Comparison of ENCODE assay signal across 20 mouse cellular contexts in genomic region chr12:86685275-86685674, GRCm38 (mm10). TPM values are rescaled to one million over a fixed set of nuclear protein-coding genes. Genes with fewer than 3 reads are reported as not detected.
DNase-seq lines count a peak whose midpoint lies in the region; ATAC-seq lines count a peak whose summit lies in the region.
"Had no signal": no experiment of that assay in that cellular context is flagged by ENCODE, and none has a peak within 500 bp of the region (broad histone marks: within the 10 kb centered on the region; RNA-seq: fewer than 3 reads in every experiment).

No protein-coding gene starts in this region.

- peaks cover 31% of the 10 kb centered on the region for H3K4me1 ChIP-seq in heart, embryonic 16.5 days (ENCODE audit: control insufficient read depth, insufficient read depth, low read length)

- 43% methylated on average over 9 of the region's 9 CpGs for WGBS in heart, embryonic 16.5 days

- H3K27ac ChIP-seq in heart, embryonic 16.5 days (ENCODE audit: low read length) = no peak overlapping the region
- H3K27ac ChIP-seq: gastrocnemius, adult 2 months; heart, embryonic 10.5 days; limb, embryonic 15.5 days; neural tube, embryonic 12.5 days had no signal

- no peak for ATAC-seq in heart, embryonic 16.5 days (replicated peaks; ENCODE audit: extremely low read depth, insufficient read depth, low FRiP score)

- intact Hi-C loops in left cerebral cortex, postnatal 25 days (cut with DNase I) = no loop called here
- intact Hi-C loops in left cerebral cortex, postnatal 4 days (cut with DNase I) = no loop called here

- H3K4me3 ChIP-seq in heart, embryonic 16.5 days (ENCODE audit: low read length) = no peak overlapping the region
- H3K4me3 ChIP-seq: erythroblast, embryonic 14.5 days; gastrocnemius, adult 2 months; heart, embryonic 10.5 days; limb, embryonic 15.5 days; neural tube, embryonic 12.5 days had no signal

- peak; percentile 54 for DNase-seq in cerebellum, adult 9-10 months
- no peak for DNase-seq in cerebellum, adult 11 months
- DNase-seq in heart, postnatal 4 days = no peak
- peak; percentile 49 to 83 for DNase-seq in left cerebral cortex, postnatal 25 days (ENCODE audit: low spot score in 2 of 2)
- no peak for DNase-seq in left cerebral cortex, postnatal 4 days
- peak; percentile 54 to 58 for DNase-seq in cerebellum, postnatal 25 days
- no peak for DNase-seq in embryo, embryonic 10.5 days (ENCODE audit: low spot score)
- DNase-seq: adrenal gland, adult 2 months; embryo, embryonic 11 days; gastrocnemius, adult 2 months; kidney, adult 9 months; lung, adult 2 months had no signal

- no peaks in the 10 kb centered on the region for H3K9me3 ChIP-seq in heart, embryonic 16.5 days (replicated peaks; ENCODE audit: control insufficient read depth, low read length)
- H3K9me3 ChIP-seq: heart, embryonic 10.5 days; limb, embryonic 15.5 days; neural tube, embryonic 12.5 days had no signal

- H3K27me3 ChIP-seq in heart, embryonic 16.5 days (ENCODE audit: control insufficient read depth, insufficient read depth, low read length) = no peaks in the 10 kb centered on the region
- H3K27me3 ChIP-seq: limb, embryonic 15.5 days; neural tube, embryonic 12.5 days had no signal

- H3K9ac ChIP-seq in heart, embryonic 16.5 days (ENCODE audit: low read length) = 0 out of 2 replicates have a peak overlapping the region, but pooled peaks have one; percentile 25
- H3K9ac ChIP-seq: limb, embryonic 15.5 days; neural tube, embryonic 12.5 days had no signal

- 0 out of 2 replicates have a peak, but pooled peaks cover 4% of the 10 kb centered on the region for H3K36me3 ChIP-seq in heart, embryonic 16.5 days (ENCODE audit: control insufficient read depth, insufficient read depth)

- no peak overlapping the region for H3K4me2 ChIP-seq in heart, embryonic 16.5 days (ENCODE audit: low read depth, low read length)
- H3K4me2 ChIP-seq: limb, embryonic 15.5 days; neural tube, embryonic 12.5 days had no signal

RNA-seq across cellular contexts. Expression of gene Vash1, which starts 6.8 kb away (rescaled TPM):
- 8.9 and 11.0 TPM in 2 replicates for polyA plus RNA-seq in heart, embryonic 16.5 days (2015; fragmentation: Nextera tagmentation; extraction: Ambion mirVana)
- total RNA-seq in heart, postnatal 4 days (2021) = 10 to 100 TPM; 53.5 to 56.7 TPM
- 10 to 100 TPM; 37.1 to 41.6 TPM for total RNA-seq in left cerebral cortex, postnatal 25 days (2021)
- 100 to 1,000 TPM; 148 to 152 TPM for total RNA-seq in left cerebral cortex, postnatal 4 days (2021)
- polyA plus RNA-seq: erythroblast, embryonic 14.5 days had no signal

RNA-seq across cellular contexts. Expression of gene Angel1, which starts 41.0 kb away (rescaled TPM):
- 7.9 and 9.4 TPM in 2 replicates for polyA plus RNA-seq in heart, embryonic 16.5 days (2015; fragmentation: Nextera tagmentation; extraction: Ambion mirVana)
- 1 to 10 TPM; 5.2 to 5.3 TPM for total RNA-seq in heart, postnatal 4 days (2021)
- total RNA-seq in left cerebral cortex, postnatal 25 days (2021) = 10 to 100 TPM in 1 of 2 experiments, 1 to 10 TPM in 1; 8.9 to 12.4 TPM
- total RNA-seq in left cerebral cortex, postnatal 4 days (2021) = 1 to 10 TPM; 7.9 to 9.8 TPM

RNA-seq across cellular contexts. Expression of gene Lrrc74a, which starts 48.9 kb away (rescaled TPM):
- not detected in 2 replicates for polyA plus RNA-seq in heart, embryonic 16.5 days (2015; fragmentation: Nextera tagmentation; extraction: Ambion mirVana)
- not detected for total RNA-seq in heart, postnatal 4 days (2021)
- total RNA-seq in left cerebral cortex, postnatal 25 days (2021) = not detected
- total RNA-seq in left cerebral cortex, postnatal 4 days (2021) = not detected
- total RNA-seq: adrenal gland, adult 2 months; gastrocnemius, adult 2 months; megakaryocyte progenitor cell, adult 5-6 weeks; midbrain, postnatal 0 days had no signal
- polyA plus RNA-seq: adrenal gland, adult 2 months; erythroblast, embryonic 14.5 days; heart, embryonic 10.5 days; large intestine, adult 2 months; limb, embryonic 15.5 days; lung, adult 2 months; midbrain, postnatal 0 days; neural tube, embryonic 12.5 days had no signal

Comparison
In these comparisons a context has a peak if more than half of its experiments do, and no peak if none do; other contexts are left out.
1. DNase-seq: peak in cerebellum, adult 9-10 months (single experiment), left cerebral cortex, postnatal 25 days (2 of 2) and cerebellum, postnatal 25 days (2 of 2); none in cerebellum, adult 11 months (single experiment), heart, postnatal 4 days (single experiment), left cerebral cortex, postnatal 4 days (single experiment) and embryo, embryonic 10.5 days (single experiment).